Mouse (Mus musculus) CH12.LX (cell line): ENCODE measurements around the gene Gm7951. TPM values are rescaled to one million over a fixed set of nuclear protein-coding genes. Genes with fewer than 3 reads are reported as not detected.
"Not testable (repeated sequence)": the region's sequence is repeated elsewhere in the genome, so short reads cannot be mapped to it uniquely, and the experiment has no call there.

Source experiments
- DNase-seq: peaks from one replicate; pipeline ENCODE4 v3.0.0-alpha.2; 2013; ENCODE audit errors: extremely low read depth
- H3K27ac ChIP-seq: 2 replicates; pipeline ENCODE4 v1.5.1; 2012; ENCODE audit warnings: low read depth, mild to moderate bottlenecking, control low read depth, moderate library complexity; ENCODE audit not compliant: insufficient read depth
- H3K27me3 ChIP-seq: replicated peaks from 2 replicates; pipeline ENCODE3; 2012; ENCODE audit warnings: inconsistent platforms
- H3K36me3 ChIP-seq, 2 experiments: replicated peaks in 1 of 2; 2 replicates each; pipeline versions ENCODE3 to v1.6.1; 2012; ENCODE audit warnings: inconsistent platforms in 1 of 2, low read length in 1 of 2, mild to moderate bottlenecking in 1 of 2, mixed read lengths in 1 of 2, moderate library complexity in 1 of 2; ENCODE audit not compliant: control insufficient read depth in 1 of 2, insufficient read depth in 1 of 2
- H3K4me1 ChIP-seq, 2 experiments: 2 replicates each; pipeline ENCODE4 v1.6.1; 2012; ENCODE audit warnings: inconsistent platforms in 1 of 2, moderate library complexity in 1 of 2; ENCODE audit not compliant: insufficient read depth in 2 of 2, control insufficient read depth in 1 of 2
- H3K4me2 ChIP-seq: 2 replicates; pipeline ENCODE4 v1.6.1; 2012; ENCODE audit warnings: low read depth, mild to moderate bottlenecking, control low read depth; ENCODE audit not compliant: poor library complexity, insufficient read depth, severe bottlenecking
- H3K4me3 ChIP-seq, 3 experiments: fragments of 150-350 bp in 1 of 3; sonication (generic) in 1 of 3; replicated peaks in 1 of 3; 2 replicates each; pipeline versions ENCODE3 to v1.5.1; 2011 to 2012; ENCODE audit warnings: low read depth in 2 of 3, low read length in 2 of 3, mild to moderate bottlenecking in 2 of 3, moderate library complexity in 2 of 3, control low read depth in 1 of 3, improper control_type of control experiment in 1 of 3, inconsistent platforms in 1 of 3, mixed read lengths in 1 of 3; ENCODE audit not compliant: poor library complexity in 1 of 3
- H3K79me2 ChIP-seq: replicated peaks from 2 replicates; pipeline ENCODE4 v1.6.1; 2012; ENCODE audit warnings: mild to moderate bottlenecking, moderate library complexity; ENCODE audit not compliant: control insufficient read depth, poor library complexity, insufficient read depth, severe bottlenecking; ENCODE audit errors: extremely low read depth
- H3K9ac ChIP-seq: 2 replicates; pipeline ENCODE4 v1.6.1; 2012; ENCODE audit warnings: low read depth, mild to moderate bottlenecking, control low read depth, moderate library complexity; ENCODE audit not compliant: insufficient read depth
- H3K9me3 ChIP-seq: replicated peaks from 2 replicates; pipeline ENCODE3; 2012; ENCODE audit warnings: low read length, inconsistent platforms, mixed read lengths
- dilution Hi-C: fragments of 300-500 bp; cut with MboI; formaldehyde crosslinking; loops from 2 replicates; pipeline ENCODE4 v1.14.3; 2020; ENCODE audit warnings: low sequenced_read_pairs; ENCODE audit not compliant: extremely low pct_unique_long_range_greater_than_20kb, extremely low pct_ligation_motif_present
- in situ Hi-C: fragments of 300-500 bp; cut with MboI; formaldehyde crosslinking; loops from 3 replicates; pipeline ENCODE4 v1.14.3; 2019; ENCODE audit warnings: low sequenced_read_pairs, low pct_ligation_motif_present, low pct_unique_long_range_greater_than_20kb, mixed read lengths
- polyA plus RNA-seq: library from polyadenylated mRNA; unstranded; fragments of >175 nt; gene quantifications from 2 replicates; pipeline ENCODE4 v1.2.1, GENCODE M21; 2012; ENCODE audit warnings: low read depth; ENCODE audit not compliant: insufficient read length
- total RNA-seq, 2 experiments: library from RNA; depleted of rRNA; stranded (reverse); fragments of 300-350 nt in 1 of 2; fragments of >200 nt in 1 of 2; gene quantifications; 2 replicates each; pipeline ENCODE4 v1.2.3; 2012 to 2014

Gene Gm7951
- not detected in 2 replicates for total RNA-seq (2012; rRNA removed)
- total RNA-seq (2014; rRNA removed): not detected in 2 replicates
- polyA plus RNA-seq: not detected in 2 replicates

GRCm38 (mm10) chr14:42117269-42117668 lies at the start of gene Gm7951:
Gm7951 (minus strand) TSS chr14:42117369.
- H3K4me3 ChIP-seq, H3K4me1 ChIP-seq, H3K36me3 ChIP-seq, H3K27ac ChIP-seq, H3K9me3 ChIP-seq, dilution Hi-C loops, H3K79me2 ChIP-seq, DNase-seq, H3K27me3 ChIP-seq, H3K9ac ChIP-seq, in situ Hi-C loops, H3K4me2 ChIP-seq: not testable (repeated sequence)

- H3K4me3 ChIP-seq, DNase-seq, in situ Hi-C loops, dilution Hi-C loops, H3K9ac ChIP-seq, H3K27me3 ChIP-seq, H3K36me3 ChIP-seq, H3K4me1 ChIP-seq, H3K27ac ChIP-seq, H3K4me2 ChIP-seq, H3K79me2 ChIP-seq, H3K9me3 ChIP-seq: not testable (repeated sequence)
Measured at GRCm38 (mm10) chr14:42162522-42162921, 45.4 kb upstream of the Gm7951 start, which contains the start of gene Gm17027. Gm17027 (minus strand) TSS chr14:42162622.

GRCm38 (mm10) chr14:42134571-42134970 lies 17.4 kb upstream of the Gm7951 start:
- H3K4me1 ChIP-seq, dilution Hi-C loops, H3K9me3 ChIP-seq, DNase-seq, H3K27me3 ChIP-seq, H3K36me3 ChIP-seq, in situ Hi-C loops, H3K27ac ChIP-seq, H3K79me2 ChIP-seq, H3K9ac ChIP-seq, H3K4me3 ChIP-seq, H3K4me2 ChIP-seq: not testable (repeated sequence)

- H3K4me2 ChIP-seq, dilution Hi-C loops, in situ Hi-C loops, DNase-seq, H3K9ac ChIP-seq, H3K4me1 ChIP-seq, H3K27ac ChIP-seq, H3K27me3 ChIP-seq, H3K36me3 ChIP-seq, H3K9me3 ChIP-seq, H3K4me3 ChIP-seq, H3K79me2 ChIP-seq: not testable (repeated sequence)
Measured at GRCm38 (mm10) chr14:42133806-42134205, 16.6 kb upstream of the Gm7951 start.

Other genes with a start within 250 kb of the Gm7951 start
- not detected in 2 replicates for gene Gm7980, start 210.1 kb downstream of the Gm7951 start, total RNA-seq (2012; rRNA removed)
- gene Gm7980, start 210.1 kb downstream of the Gm7951 start, total RNA-seq (2014; rRNA removed): not detected in 2 replicates
- not detected in 2 replicates for gene Gm7980, start 210.1 kb downstream of the Gm7951 start, polyA plus RNA-seq
- not detected in 2 replicates for gene 1700049E17Rik1, start 192.4 kb downstream of the Gm7951 start, total RNA-seq (2012; rRNA removed)
- gene 1700049E17Rik1, start 192.4 kb downstream of the Gm7951 start, total RNA-seq (2014; rRNA removed): not detected in 2 replicates
- gene 1700049E17Rik1, start 192.4 kb downstream of the Gm7951 start, polyA plus RNA-seq: not detected in 2 replicates
- gene 1700024B05Rik, start 173.4 kb downstream of the Gm7951 start, total RNA-seq (2012; rRNA removed): not detected in 2 replicates
- not detected in 2 replicates for gene 1700024B05Rik, start 173.4 kb downstream of the Gm7951 start, total RNA-seq (2014; rRNA removed)
- gene 1700024B05Rik, start 173.4 kb downstream of the Gm7951 start, polyA plus RNA-seq: 0.16 TPM in 1 of 2 replicates, not detected in the other
- not detected in 2 replicates for gene Gm6401, start 149.4 kb downstream of the Gm7951 start, total RNA-seq (2012; rRNA removed)
- not detected in 2 replicates for gene Gm6401, start 149.4 kb downstream of the Gm7951 start, total RNA-seq (2014; rRNA removed)
- not detected in 2 replicates for gene Gm6401, start 149.4 kb downstream of the Gm7951 start, polyA plus RNA-seq
- not detected in 2 replicates for gene Gm3543, start 134.0 kb downstream of the Gm7951 start, total RNA-seq (2012; rRNA removed)
- not detected in 2 replicates for gene Gm3543, start 134.0 kb downstream of the Gm7951 start, total RNA-seq (2014; rRNA removed)
- not detected in 2 replicates for gene Gm3543, start 134.0 kb downstream of the Gm7951 start, polyA plus RNA-seq
- not detected in 2 replicates for gene Gm17027, start 45.3 kb upstream of the Gm7951 start, total RNA-seq (2012; rRNA removed)
- not detected in 2 replicates for gene Gm17027, start 45.3 kb upstream of the Gm7951 start, total RNA-seq (2014; rRNA removed)
- not detected in 2 replicates for gene Gm17027, start 45.3 kb upstream of the Gm7951 start, polyA plus RNA-seq
- gene Gm3573, start 73.4 kb upstream of the Gm7951 start, total RNA-seq (2012; rRNA removed): not detected in 2 replicates
- gene Gm3573, start 73.4 kb upstream of the Gm7951 start, total RNA-seq (2014; rRNA removed): not detected in 2 replicates
- gene Gm3573, start 73.4 kb upstream of the Gm7951 start, polyA plus RNA-seq: not detected in 2 replicates
- not detected in 2 replicates for gene Gm17026, start 142.7 kb upstream of the Gm7951 start, total RNA-seq (2012; rRNA removed)
- not detected in 2 replicates for gene Gm17026, start 142.7 kb upstream of the Gm7951 start, total RNA-seq (2014; rRNA removed)
- not detected in 2 replicates for gene Gm17026, start 142.7 kb upstream of the Gm7951 start, polyA plus RNA-seq
- not detected in 2 replicates for gene Gm9611, start 180.0 kb upstream of the Gm7951 start, total RNA-seq (2012; rRNA removed)
- not detected in 2 replicates for gene Gm9611, start 180.0 kb upstream of the Gm7951 start, total RNA-seq (2014; rRNA removed)
- gene Gm9611, start 180.0 kb upstream of the Gm7951 start, polyA plus RNA-seq: not detected in 2 replicates
- gene Gm7995, start 192.8 kb upstream of the Gm7951 start, total RNA-seq (2012; rRNA removed): not detected in 2 replicates
- gene Gm7995, start 192.8 kb upstream of the Gm7951 start, total RNA-seq (2014; rRNA removed): not detected in 2 replicates
- not detected in 2 replicates for gene Gm7995, start 192.8 kb upstream of the Gm7951 start, polyA plus RNA-seq